Mouse (Mus musculus) urinary bladder, postnatal 4 days (tissue): Measurements from ENCODE around the gene Fam129a.

Experiments used
- DNase-seq, 2 experiments: peaks; one replicate each; pipeline ENCODE4 v3.0.0; 2021 to 2022; ENCODE audit warnings: low spot score in 2 of 2

The Fam129a gene

DNA sequence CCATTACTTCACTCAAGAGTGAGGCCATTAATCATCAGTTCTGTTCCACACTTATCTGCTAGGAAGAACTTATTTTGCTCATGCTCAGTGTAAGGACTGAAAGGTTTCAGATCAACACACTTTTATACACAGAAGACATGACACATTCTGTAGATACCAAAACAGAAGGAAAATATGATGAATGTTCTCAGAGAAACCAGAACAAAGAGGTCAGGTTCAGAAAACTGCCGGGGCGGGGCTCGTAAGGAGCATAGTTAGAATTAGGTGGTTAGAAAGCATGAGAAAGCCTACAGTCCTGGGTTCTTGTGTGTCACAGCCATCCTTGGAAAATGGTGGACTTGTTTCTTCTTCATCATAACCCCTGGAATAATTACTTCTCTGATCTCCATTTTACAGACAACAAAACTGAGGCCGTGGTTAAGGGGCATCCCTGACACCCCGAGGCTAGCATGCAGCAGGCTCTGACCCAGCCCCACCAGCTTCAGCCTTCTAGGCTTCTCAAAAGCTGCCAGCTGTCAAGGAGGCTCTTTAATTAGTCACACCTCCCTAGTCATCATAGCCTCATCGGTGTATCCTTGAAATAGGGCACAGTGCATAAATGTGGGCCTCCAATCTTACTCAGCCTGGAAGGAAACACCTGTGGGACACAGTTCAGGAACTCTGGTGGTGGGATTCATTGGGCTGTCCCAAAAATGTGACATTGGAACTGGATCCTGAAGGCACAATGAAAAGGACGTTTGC is 127.1 kb downstream of the Fam129a start:
- no peak for DNase-seq

DNA sequence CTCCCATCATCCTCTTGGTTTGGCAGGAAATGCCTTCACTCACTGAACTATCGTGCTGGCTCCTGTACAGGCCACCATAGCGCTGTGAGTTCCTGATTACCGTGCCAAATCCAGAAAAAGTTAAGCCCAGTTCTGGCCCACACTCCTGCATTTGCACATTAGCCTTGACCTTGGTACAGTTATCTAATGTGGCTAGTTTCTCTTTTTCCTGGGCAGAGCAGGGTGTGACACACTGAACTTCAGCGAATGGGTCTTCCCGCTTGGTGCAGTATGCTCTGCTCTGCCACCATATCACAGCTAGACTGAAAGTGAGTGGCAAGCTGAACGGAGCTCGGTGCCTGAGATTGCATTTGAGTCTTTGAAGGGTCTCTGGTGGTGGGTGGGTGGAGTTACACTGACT is 128.4 kb downstream of the Fam129a start:
- no peak for DNase-seq

DNA sequence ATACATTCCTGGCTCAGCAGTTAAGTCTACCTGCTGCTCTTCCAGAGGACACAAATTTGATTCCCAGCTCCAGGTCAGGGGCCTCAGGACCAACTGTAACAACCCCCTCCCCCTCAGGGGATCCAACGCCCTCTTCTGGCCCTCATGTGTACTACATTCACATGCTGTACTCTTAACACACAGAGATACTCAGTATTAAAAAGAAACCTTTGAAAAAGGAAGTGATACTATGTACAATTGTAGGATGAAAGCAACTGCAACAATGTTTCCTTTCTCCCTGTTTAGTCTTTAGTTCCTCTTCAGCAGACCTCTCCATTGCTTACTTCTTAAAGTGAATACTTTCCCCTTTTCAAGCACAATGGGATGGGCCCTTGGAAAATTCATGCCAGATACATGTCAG is 131.8 kb downstream of the Fam129a start:
- no peak for DNase-seq

DNA sequence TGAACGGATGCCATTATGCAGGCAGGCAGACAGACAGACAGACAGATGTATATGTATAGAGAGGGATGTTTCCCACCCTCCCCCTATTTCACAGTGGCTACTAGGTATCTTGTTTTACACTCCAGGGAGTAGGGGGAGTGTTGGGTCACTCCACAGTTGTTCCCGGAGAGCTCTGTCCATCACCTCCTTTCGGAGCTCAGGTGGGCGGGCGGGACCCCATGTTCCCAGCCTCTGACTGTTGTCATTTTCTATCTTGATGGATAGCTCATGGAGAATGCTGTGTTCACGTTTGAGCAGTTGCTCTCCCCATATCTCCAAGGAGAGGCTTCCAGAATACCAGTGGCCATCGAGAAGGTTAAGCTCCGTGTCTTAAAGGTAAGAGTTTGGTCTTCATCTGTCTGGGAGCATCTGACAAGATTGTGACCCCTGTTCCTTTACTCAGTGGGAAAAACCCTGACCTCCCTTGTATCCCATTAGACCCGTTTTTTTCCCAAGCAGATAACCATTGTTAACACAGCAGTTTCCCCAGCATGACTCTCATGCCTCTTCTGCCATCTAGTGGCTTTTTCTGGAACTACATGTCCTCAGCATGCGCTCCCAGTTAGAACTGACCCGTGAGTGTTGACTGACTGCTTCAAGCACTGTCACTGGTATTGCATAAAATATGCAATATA is 134.9 kb downstream of the Fam129a start:
- peak; percentile 62 to 79 for DNase-seq

DNA sequence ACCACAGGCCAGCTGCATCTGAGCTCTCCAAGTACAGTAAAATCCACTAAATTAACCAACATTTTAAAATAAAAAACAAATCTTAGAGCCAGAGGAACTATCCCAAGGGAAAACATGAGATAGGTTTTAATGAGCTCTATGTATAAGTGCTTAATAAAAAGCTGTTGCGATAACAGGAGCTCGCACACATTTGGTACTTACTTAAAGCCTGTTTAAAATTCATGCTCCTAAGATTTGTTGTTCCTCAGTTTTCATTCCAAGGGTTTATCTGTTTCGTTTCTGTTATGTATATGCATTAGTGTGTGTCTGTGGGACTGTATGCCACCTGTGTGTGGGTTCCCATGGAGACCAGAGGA is 135.4 kb downstream of the Fam129a start:
- DNase-seq = no peak

DNA sequence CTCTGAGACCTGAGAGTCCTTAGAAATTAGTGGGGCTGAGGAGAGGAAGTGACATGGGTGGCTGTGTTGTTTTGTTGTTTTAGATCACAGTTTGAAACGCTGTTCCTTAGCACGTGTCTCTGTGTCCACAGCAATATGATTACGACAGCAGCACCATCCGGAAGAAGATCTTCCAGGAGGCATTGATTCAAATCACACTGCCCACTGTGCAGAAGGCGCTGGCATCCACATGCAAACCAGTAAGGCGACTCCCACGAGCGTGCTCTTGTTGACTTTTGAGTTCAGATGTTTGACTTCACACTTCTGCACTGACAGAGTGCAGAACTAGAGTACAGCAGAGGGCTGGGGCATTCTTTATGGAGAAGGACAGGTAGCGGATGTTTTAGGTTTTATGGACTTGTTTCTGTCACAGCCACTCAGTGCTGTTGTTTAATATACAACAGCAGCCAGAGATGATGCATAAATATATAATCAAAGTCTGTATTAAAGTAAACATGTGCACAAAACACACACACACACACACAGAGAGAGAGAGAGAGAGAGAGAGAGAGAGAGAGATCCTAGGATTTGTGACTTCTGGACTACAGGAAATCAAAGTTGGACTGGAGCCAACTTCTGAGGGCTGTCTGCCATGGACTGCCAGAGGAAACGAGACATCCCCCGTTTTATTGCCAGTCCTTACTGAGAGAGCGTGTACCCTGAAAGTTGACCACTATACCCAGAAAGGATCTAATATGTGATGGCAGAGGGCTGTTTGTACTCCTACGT is 138.2 kb downstream of the Fam129a start:
- DNase-seq = no peak

DNA sequence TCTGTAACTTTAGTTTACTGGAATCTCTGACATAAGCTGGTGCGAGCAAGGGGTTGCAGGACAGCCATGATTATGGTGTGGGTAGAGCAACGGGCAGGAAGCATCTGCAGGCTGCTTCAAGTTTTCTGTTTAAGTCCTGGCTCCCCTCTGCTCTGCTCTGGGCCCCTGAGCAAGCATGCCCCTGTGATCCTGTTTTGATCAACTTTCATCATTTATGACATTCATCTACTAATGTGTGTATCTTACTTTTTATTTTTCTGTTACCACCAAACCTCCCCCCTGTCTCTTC is 138.7 kb downstream of the Fam129a start:
- no peak for DNase-seq

DNA sequence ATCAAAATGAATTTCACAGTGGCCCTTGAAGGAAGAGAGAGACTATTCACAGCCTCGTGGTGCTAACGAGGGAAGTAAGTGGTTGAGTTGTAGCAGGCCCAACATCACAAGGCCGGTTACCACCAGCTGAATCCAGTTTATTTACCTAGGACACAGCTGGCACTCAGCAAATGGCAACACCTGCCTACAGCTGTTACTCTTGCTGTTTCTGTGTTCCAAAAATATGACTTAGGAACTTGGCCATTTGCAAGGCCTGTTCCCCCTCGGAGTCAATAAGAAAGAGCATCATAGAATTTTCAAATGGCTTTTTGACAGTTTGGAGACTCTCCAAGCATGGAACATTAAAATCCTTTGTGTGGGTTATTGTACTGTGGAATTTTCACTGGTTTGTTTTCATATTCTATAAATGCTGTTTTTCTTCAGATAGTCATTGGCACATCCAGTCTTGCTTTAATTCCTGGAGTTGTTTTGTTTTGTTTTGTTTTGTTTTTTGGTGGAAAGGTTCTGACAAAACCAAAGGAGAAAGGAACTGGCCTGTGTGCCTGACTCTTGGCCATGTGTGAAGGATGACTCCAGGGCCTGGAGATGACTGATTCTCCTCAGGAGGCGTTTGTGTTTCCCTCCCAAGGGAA is 139.6 kb downstream of the Fam129a start:
- DNase-seq = no peak

DNA sequence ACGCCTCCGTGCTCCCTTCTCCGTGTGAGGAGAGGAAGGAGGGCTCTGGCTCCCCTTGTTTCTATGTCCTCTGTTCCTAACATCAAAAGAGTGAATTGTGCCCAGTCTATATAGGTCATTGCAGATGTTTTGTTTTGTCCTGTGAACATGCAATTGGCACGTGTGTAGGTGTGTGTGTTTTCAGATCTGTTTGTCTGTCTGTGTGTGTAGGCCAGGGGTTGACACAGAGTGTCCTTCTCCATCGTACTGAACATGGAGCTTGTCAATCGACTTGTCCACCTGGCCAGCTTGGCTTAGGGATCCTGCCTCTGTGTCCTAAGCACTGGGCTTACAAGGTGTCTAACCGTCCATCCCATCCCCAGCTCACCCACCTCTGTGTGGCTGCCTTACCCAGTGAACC is 140.1 kb downstream of the Fam129a start:
- DNase-seq = no peak

DNA sequence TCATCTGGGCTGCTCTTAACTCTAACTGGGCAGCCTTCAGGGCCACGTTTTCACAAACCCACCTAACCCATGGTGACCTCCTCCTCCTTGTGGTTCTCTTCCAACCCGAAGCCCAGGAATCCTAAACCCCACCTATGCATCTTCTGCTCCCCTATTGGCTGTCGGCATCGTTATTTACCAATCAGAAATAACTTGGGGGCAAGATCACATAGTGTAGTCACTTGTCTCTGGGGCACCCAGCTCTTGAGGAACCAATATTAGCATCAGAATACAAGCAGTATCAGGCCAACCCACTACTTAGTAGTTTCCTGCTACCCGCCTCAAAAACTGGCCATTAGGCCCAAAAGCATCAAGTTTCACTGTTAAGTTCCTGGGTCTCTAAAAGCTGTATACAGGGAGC is 141.7 kb downstream of the Fam129a start:
- no peak for DNase-seq

DNA sequence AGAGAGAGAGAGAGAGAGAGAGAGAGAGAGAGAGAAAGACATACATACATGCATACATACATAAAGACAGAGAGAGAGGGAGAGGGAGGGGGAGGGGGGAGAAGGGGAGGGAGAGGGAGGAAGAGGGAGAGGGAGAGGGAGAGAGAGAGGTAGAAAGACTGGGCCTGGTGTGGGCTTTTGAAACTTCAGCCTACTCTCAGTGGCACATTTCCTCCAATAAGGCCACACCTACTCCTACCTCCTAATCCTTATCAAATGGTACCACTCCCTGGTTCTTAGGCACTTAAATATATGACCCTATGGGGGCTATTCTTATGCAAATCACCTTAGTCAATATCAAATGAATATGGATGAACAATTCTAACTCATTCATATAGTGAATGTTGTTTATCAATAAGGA is 142.6 kb downstream of the Fam129a start:
- no peak for DNase-seq

DNA sequence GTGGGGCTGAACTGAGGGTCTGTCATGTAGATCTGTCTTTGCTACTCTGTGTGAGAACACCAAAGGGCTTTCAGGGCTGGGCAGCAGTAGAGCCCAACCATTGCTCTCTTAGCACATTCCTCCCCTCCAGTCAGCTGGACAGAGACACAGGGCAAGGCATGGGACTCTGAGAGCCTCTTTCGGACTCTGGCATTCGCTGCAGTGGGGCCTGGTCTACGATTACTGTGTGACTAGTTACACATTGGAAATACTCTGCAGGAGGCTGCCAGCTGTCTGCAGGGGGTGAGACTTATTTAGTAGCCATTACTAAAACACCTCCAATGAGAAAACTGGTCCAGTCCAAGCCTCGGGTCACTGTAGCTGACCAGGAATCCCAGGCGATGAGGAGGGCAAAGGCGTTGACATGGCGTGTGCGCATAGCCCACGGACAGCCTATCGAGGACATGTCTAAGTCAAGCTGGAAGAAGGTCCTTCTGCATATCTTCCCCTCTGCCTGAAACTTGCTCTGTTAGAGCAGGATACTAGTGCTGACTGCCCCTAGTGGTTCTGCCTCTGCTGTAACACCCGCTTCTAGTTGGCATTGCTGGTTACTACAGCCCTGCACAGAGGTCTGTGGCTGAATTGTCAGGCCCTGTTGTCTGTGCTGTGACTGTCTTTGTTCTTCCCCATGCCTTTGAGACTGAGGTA is 145.2 kb downstream of the Fam129a start:
- DNase-seq = no peak

DNA sequence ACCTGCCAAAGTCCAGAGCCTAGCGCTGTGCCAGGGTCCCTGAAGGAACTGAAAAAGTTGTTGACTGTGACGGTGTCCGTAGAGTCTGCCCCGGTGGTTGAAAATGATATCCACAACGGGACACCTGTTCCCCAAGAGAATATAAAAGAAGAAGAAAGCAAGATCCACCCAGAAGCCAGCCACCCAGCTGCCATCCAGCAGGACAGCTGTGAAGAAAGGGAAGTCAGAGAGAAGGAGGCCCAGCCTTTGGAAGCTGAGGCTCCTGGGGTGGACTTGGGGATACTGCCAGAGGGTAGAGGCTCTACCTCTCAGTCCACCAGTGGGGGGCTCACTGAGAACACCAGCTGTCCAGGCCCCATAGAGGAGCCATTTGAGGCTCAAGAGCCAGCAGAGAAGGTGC is 146.6 kb downstream of the Fam129a start:
- no peak for DNase-seq

DNA sequence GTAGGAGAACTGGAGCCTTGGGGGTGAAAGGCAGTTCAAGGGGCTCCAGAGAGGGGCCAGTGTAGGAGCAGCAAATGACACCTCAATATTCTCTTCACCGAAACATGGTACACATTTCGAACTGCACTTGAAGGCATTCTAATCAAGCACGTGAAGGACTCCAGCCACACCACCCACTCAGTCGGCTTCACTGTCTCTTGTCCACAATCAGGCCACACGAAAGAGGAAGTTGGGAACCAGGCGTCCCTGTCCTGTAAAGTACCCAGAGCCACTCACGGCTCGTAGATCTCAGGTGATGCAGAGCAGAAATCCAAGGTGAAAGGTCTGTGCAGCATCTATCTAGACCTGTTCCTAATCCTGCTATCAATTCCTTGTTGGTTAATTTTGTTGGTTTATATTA is 147.6 kb downstream of the Fam129a start:
- DNase-seq = no peak

DNA sequence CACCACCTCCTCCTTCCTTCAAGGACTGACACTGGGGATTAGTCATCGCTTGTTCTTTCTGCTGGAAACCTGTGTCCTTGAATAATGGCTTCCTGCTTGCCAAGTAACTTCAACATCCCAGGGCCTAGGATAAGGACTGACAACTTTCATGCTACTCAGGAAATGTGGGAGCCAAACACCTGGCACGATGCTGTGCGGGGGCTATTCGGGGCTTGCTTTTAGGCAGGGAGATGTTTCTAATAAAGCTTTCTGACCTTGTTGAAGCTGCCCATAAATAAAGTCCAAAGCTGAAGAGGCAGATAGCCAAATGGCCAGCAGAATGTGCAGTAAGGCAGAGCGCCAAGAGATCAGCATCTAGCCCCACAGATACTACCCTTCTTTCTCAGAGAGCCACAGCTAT is 148.9 kb downstream of the Fam129a start:
- DNase-seq = no peak

DNA sequence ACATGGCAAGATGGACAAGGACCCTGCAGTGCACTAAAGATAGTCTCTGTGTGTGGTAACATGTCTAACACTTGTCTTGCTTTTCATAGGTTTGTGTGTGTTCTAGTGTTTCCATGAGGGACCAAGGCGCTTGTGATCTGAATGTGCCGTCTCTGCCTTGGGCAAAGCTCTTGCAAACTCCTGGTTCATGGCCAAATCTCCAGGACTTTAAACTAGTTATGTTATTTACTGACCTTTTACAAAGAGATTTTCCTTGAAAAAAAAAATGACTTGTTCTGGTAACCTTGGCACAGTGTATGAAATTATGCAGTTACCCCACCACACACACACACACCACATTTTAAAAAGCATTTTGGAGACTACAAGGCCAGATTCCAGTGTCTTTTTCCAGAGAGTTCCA is 149.6 kb downstream of the Fam129a start:
- no peak for DNase-seq

DNA sequence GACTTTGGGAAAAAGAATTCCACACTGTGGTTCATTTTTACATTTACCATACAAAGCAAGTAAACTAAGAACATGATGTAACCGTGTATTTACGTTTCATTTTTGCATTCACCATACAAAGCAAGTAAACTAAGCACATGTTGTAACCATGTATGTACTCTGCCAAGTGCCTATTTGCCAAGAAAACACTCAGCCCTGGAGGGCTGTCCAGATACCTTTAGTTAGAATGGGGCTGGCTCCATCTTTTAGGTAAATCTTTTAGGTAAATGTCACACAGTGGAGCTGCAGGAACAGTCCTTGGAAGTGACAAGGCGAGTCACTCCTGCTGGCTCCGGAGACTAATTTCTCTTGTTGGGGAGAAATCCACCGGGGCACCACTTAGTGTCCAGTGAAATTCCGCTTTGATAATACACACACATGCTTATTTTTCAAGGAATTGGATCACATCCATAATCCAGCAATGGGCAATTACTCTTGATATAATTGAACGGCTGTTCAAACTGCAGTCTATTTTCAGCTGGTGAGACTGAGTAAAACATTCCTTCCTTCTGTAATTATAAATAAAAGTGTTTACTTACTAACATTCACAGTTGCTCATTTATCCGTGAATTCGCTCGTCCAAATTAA is 150.5 kb downstream of the Fam129a start:
- no peak for DNase-seq

DNA sequence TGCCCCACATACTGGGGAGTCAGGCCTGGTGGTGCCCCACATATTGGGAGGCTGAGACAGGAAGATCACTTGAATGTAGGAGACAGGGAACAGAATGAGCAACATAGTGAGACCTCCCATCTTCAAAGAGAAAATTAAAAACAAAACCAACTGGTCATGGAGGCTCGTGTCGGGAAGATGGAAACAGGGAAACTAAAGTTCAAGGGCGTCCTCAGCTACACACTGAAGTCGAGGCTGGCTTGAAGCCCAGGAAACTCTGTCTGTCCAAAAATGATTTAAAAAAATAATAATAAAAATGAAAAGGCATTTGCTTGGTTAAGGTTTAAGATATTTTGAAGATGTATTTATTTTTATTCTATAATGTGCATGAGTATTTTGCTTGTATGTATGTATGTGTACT is 152.8 kb downstream of the Fam129a start:
- DNase-seq = no peak

DNA sequence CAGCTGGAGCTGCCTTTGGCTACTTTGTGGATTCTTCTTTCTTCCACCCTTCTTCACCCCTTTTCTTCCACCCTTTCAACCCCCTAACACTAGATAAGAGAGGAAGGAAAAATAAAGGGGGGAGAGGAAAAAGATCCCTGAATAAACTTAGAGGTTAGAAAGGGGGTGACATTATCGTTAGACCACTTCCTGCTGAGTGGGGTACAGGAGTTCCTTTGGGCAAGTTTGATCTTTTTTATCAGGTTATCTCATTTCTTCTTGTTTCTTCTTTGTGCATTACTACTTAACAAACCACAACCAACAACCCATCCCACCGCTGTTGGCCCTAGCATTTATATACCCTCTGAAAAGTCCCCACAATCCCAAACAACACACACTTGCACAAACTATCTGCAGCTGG is 154.6 kb downstream of the Fam129a start:
- no peak for DNase-seq

DNA sequence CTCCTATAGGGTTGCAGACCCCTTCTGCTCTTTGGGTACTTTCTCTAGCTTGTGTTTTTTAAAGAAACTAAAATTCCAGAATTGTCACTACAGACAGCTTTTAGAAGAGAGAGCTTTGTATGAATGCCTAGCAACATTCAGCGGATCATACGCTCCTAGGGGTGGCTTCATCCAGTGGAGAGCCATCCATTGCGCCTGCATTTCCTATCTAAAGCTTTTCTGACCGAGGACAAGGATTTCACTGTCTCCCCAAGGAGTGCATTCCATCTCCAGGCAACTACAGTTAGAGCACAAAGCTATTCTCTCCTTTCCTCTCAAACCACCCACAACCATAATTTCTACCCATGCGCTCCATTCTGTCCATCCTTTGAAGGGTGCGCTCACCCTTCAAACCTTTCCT is 155.4 kb downstream of the Fam129a start:
- DNase-seq = no peak

DNA sequence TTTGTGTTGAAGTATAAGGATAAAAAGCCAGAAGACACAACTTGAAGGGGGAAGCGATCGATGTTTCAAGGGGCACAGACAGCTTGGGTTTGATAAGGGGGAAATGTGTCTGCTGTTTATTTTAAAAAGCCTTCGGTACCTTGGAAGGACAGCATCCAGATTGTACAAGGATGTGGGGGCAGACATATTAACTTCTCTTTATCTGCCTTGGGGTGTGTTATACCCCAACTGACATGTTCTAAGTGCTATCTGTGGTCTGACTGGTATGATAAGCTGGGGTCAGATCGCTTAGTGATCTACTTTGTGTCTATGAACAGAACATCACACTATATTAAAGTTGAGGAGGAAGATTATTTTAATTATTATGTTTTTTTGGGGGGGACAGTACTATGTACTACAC is 157.2 kb downstream of the Fam129a start:
- DNase-seq = no peak

DNA sequence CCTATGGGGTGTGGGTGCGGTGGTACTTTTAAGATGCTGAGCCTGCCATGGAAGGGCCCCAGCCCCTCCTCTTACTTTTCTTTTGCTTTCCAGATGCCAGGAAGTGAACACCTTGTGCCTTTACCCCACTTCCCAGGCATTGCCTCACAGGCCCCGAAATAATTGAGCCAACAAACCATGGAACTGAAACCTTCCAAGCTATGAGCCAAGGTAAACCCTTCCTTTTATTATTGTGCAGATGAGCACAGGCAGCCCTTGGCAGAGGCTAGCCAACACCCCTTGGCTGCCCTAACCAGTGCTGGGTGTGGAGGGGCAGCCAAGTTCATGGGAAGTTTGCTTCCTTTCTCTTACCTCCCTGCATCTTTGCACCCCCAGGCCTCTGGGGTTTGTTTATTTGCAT is 166.2 kb downstream of the Fam129a start:
- DNase-seq = no peak
